Mouse (Mus musculus) midbrain, embryonic 15.5 days (tissue): ENCODE results near the gene Myrf. TPM values are rescaled to one million over a fixed set of nuclear protein-coding genes. Genes with fewer than 3 reads are reported as not detected.

Experiments
- ATAC-seq: fragments of 200-750 bp; cut with Nextera tagmentation; replicated peaks from 2 replicates; pipeline ENCODE4 v1.8.0; 2017; ENCODE audit warnings: moderate TSS enrichment
- H3K27ac ChIP-seq: fragments of 300-500 bp; sonication (generic); 2 replicates; pipeline ENCODE4 v1.5.1; 2015; ENCODE audit warnings: mild to moderate bottlenecking, inconsistent platforms
- H3K27me3 ChIP-seq: fragments of 300-500 bp; sonication (generic); replicated peaks from 2 replicates; pipeline ENCODE4 v1.6.1; 2015; ENCODE audit warnings: inconsistent platforms
- H3K36me3 ChIP-seq: fragments of 300-500 bp; sonication (generic); replicated peaks from 2 replicates; pipeline ENCODE4 v1.6.1; 2015; ENCODE audit warnings: inconsistent platforms
- H3K4me1 ChIP-seq: fragments of 300-500 bp; sonication (generic); 2 replicates; pipeline ENCODE4 v1.6.1; 2015; ENCODE audit warnings: inconsistent platforms
- H3K4me2 ChIP-seq: fragments of 300-500 bp; sonication (generic); 2 replicates; pipeline ENCODE4 v1.6.1; 2015; ENCODE audit warnings: inconsistent platforms, mild to moderate bottlenecking, moderate library complexity
- H3K4me3 ChIP-seq: fragments of 300-500 bp; sonication (generic); 2 replicates; pipeline ENCODE4 v1.5.1; 2015; ENCODE audit warnings: mild to moderate bottlenecking, inconsistent platforms
- H3K9ac ChIP-seq: fragments of 300-500 bp; sonication (generic); 2 replicates; pipeline ENCODE4 v1.6.1; 2015; ENCODE audit warnings: mild to moderate bottlenecking, inconsistent platforms
- H3K9me3 ChIP-seq: fragments of 300-500 bp; sonication (generic); 2 replicates; pipeline ENCODE4 v1.6.1; 2016; ENCODE audit warnings: inconsistent platforms
- WGBS: fragments of 180-500 bp; shearing (Covaris S2); methylation state at CpG from one replicate; pipeline ENCODE4 v1.1.7; 2015; ENCODE audit warnings: mixed read lengths; 5-methylcytosine and 5-hydroxymethylcytosine counted together
- polyA plus RNA-seq: library from polyadenylated mRNA; unstranded; fragments of >200 nt; fragmentation: Nextera tagmentation; extraction: Ambion mirVana; gene quantifications from 2 replicates; pipeline ENCODE4 v1.2.1, GENCODE M21; 2015

Myrf gene
- polyA plus RNA-seq, 1 experiment from 2014 or later, result 0.62 TPM

GRCm38 (mm10) chr19:10222656-10223055, 17.9 kb downstream of the Myrf start:
- Histone ChIP-seq H3K9ac (no peak overlapping the region), H3K36me3 (no peaks in the 10 kb centered on the region), H3K4me1 (peaks cover 5% of the 10 kb centered on the region; the same call in 1 of the 2 replicates), H3K9me3 (no peaks in the 10 kb centered on the region), H3K4me2 (no peak overlapping the region), H3K27ac (no peak overlapping the region), H3K27me3 (no peaks in the 10 kb centered on the region), H3K4me3 (no peak overlapping the region)
- 45% methylated on average over 8 of the region's 8 CpGs for WGBS
- no peak for ATAC-seq

GRCm38 (mm10) chr19:10221585-10221984, 19.0 kb downstream of the Myrf start:
- H3K4me2 ChIP-seq, result no peak overlapping the region
- no peaks in the 10 kb centered on the region for H3K36me3 ChIP-seq
- peak; percentile 21 for ATAC-seq
- no peaks in the 10 kb centered on the region for H3K9me3 ChIP-seq
- no peak overlapping the region for H3K4me3 ChIP-seq
- no peak overlapping the region for H3K9ac ChIP-seq
- H3K27ac ChIP-seq, result no peak overlapping the region
- H3K4me1 ChIP-seq, result peaks cover 5% of the 10 kb centered on the region; the same call in 1 of the 2 replicates
- H3K27me3 ChIP-seq, result no peaks in the 10 kb centered on the region
- WGBS, result 60% methylated on average over 4 of the region's 4 CpGs

GRCm38 (mm10) chr19:10219593-10219992, 21.0 kb downstream of the Myrf start:
- WGBS, result 72% methylated on average over 6 of the region's 6 CpGs
- H3K4me3 ChIP-seq, result no peak overlapping the region
- no peaks in the 10 kb centered on the region for H3K4me1 ChIP-seq
- H3K27ac ChIP-seq, result no peak overlapping the region
- no peak overlapping the region for H3K4me2 ChIP-seq
- H3K9me3 ChIP-seq, result no peaks in the 10 kb centered on the region
- H3K9ac ChIP-seq, result no peak overlapping the region
- H3K27me3 ChIP-seq, result no peaks in the 10 kb centered on the region
- ATAC-seq, result no peak
- H3K36me3 ChIP-seq, result no peaks in the 10 kb centered on the region

- no peak overlapping the region for H3K4me3 ChIP-seq
- 41% methylated on average over 3 of the region's 3 CpGs for WGBS
- no peaks in the 10 kb centered on the region for H3K27me3 ChIP-seq
- no peak overlapping the region for H3K27ac ChIP-seq
- H3K4me2 ChIP-seq, result no peak overlapping the region
- H3K36me3 ChIP-seq, result no peaks in the 10 kb centered on the region
- ATAC-seq, result no peak
- no peaks in the 10 kb centered on the region for H3K4me1 ChIP-seq
- no peaks in the 10 kb centered on the region for H3K9me3 ChIP-seq
- no peak overlapping the region for H3K9ac ChIP-seq
Observed at GRCm38 (mm10) chr19:10219108-10219507, 21.4 kb downstream of the Myrf start.

- H3K4me3 ChIP-seq, result no peak overlapping the region
- H3K9ac ChIP-seq, result no peak overlapping the region
- no peaks in the 10 kb centered on the region for H3K9me3 ChIP-seq
- no peak for ATAC-seq
- no peaks in the 10 kb centered on the region for H3K4me1 ChIP-seq
- H3K27me3 ChIP-seq, result no peaks in the 10 kb centered on the region
- H3K4me2 ChIP-seq, result no peak overlapping the region
- no peak overlapping the region for H3K27ac ChIP-seq
- H3K36me3 ChIP-seq, result no peaks in the 10 kb centered on the region
- WGBS, result 80% methylated on average over 8 of the region's 8 CpGs
Observed at GRCm38 (mm10) chr19:10216101-10216500, 24.4 kb downstream of the Myrf start.

- Histone ChIP-seq H3K27ac (no peak overlapping the region), H3K9me3 (no peaks in the 10 kb centered on the region), H3K4me3 (no peak overlapping the region), H3K4me2 (no peak overlapping the region), H3K9ac (no peak overlapping the region), H3K4me1 (no peaks in the 10 kb centered on the region), H3K27me3 (no peaks in the 10 kb centered on the region), H3K36me3 (no peaks in the 10 kb centered on the region)
- no peak for ATAC-seq
- 90% methylated on average over 10 of the region's 10 CpGs for WGBS
Observed at GRCm38 (mm10) chr19:10213796-10214471, 26.6 kb downstream of the Myrf start.

- H3K9ac ChIP-seq, result no peak overlapping the region
- no peaks in the 10 kb centered on the region for H3K9me3 ChIP-seq
- WGBS, result 89% methylated on average over 4 of the region's 4 CpGs
- no peaks in the 10 kb centered on the region for H3K27me3 ChIP-seq
- H3K27ac ChIP-seq, result no peak overlapping the region
- ATAC-seq, result no peak
- H3K4me3 ChIP-seq, result no peak overlapping the region
- H3K4me1 ChIP-seq, result no peaks in the 10 kb centered on the region
- H3K36me3 ChIP-seq, result peaks cover 13% of the 10 kb centered on the region; the same call in 1 of the 2 replicates
- H3K4me2 ChIP-seq, result no peak overlapping the region
Observed at GRCm38 (mm10) chr19:10210885-10211284, 29.7 kb downstream of the Myrf start.

- 89% methylated on average over 3 of the region's 3 CpGs for WGBS
- ATAC-seq, result no peak
Observed at GRCm38 (mm10) chr19:10208851-10209250, 31.7 kb downstream of the Myrf start.

GRCm38 (mm10) chr19:10205051-10205450, 35.5 kb downstream of the Myrf start:
- peak overlapping the region; percentile 69 for H3K4me2 ChIP-seq
- H3K27me3 ChIP-seq, result no peaks in the 10 kb centered on the region
- WGBS, result 77% methylated on average over 6 of the region's 6 CpGs
- ATAC-seq, result no peak
- peaks cover 19% of the 10 kb centered on the region for H3K4me1 ChIP-seq
- no peaks in the 10 kb centered on the region for H3K9me3 ChIP-seq
- H3K27ac ChIP-seq, result no peak overlapping the region
- H3K4me3 ChIP-seq, result peak overlapping the region; percentile 71
- H3K9ac ChIP-seq, result no peak overlapping the region; the same call in 1 of the 2 replicates
- H3K36me3 ChIP-seq, result peaks cover 20% of the 10 kb centered on the region; the same call in 1 of the 2 replicates

More at GRCm38 (mm10) chr19:10208851-10209250, 31.7 kb downstream of the Myrf start:
- peaks cover 10% of the 10 kb centered on the region for H3K4me1 ChIP-seq
- peaks cover 13% of the 10 kb centered on the region; the same call in 1 of the 2 replicates for H3K36me3 ChIP-seq
- no peak overlapping the region for H3K27ac ChIP-seq
- H3K4me2 ChIP-seq, result no peak overlapping the region
- H3K4me3 ChIP-seq, result no peak overlapping the region
- H3K27me3 ChIP-seq, result no peaks in the 10 kb centered on the region
- no peaks in the 10 kb centered on the region for H3K9me3 ChIP-seq
- H3K9ac ChIP-seq, result no peak overlapping the region

- Histone ChIP-seq H3K9me3 (no peaks in the 10 kb centered on the region), H3K27ac (peak overlapping the region; percentile 88)
Observed at GRCm38 (mm10) chr19:10204616-10205001, 35.9 kb downstream of the Myrf start.

GRCm38 (mm10) chr19:10203848-10204615, 36.5 kb downstream of the Myrf start, which contains the start of the genes Tmem258 and Fen1:
TSS of gene Tmem258 (plus strand) at chr19:10204014.
TSS of gene Fen1 (minus strand) at chr19:10204169.
- H3K4me1 ChIP-seq, result peaks cover 19% of the 10 kb centered on the region
- H3K4me3 ChIP-seq, result peak within 1 kb of the TSS; percentile 71
- H3K36me3 ChIP-seq, result peaks cover 28% of the 10 kb centered on the region; the same call in 1 of the 2 replicates
- WGBS, result under 1% methylated on average over 40 of the region's 40 CpGs
- peak within 1 kb of the TSS; percentile 69 for H3K4me2 ChIP-seq
- no peaks in the 10 kb centered on the region for H3K9me3 ChIP-seq
- peak within 1 kb of the TSS; percentile 88 for H3K27ac ChIP-seq
- no peaks in the 10 kb centered on the region for H3K27me3 ChIP-seq
- peak; percentile 95 for ATAC-seq
- H3K9ac ChIP-seq, result peak within 1 kb of the TSS; percentile 80

More at GRCm38 (mm10) chr19:10204616-10205001, 35.9 kb downstream of the Myrf start:
- WGBS, result under 1% methylated on average over 5 of the region's 5 CpGs
- H3K9ac ChIP-seq, result peak overlapping the region; percentile 80
- H3K4me2 ChIP-seq, result peak overlapping the region; percentile 69
- no peaks in the 10 kb centered on the region for H3K27me3 ChIP-seq
- H3K36me3 ChIP-seq, result peaks cover 25% of the 10 kb centered on the region; the same call in 1 of the 2 replicates
- 0 out of 2 replicates have a peak, but pooled peaks have one; percentile 12 for ATAC-seq
- peak overlapping the region; percentile 71 for H3K4me3 ChIP-seq
- peaks cover 19% of the 10 kb centered on the region for H3K4me1 ChIP-seq

- ATAC-seq, result no peak
Observed at GRCm38 (mm10) chr19:10203146-10203847, 37.3 kb downstream of the Myrf start.

More at GRCm38 (mm10) chr19:10203146-10203847, 37.3 kb downstream of the Myrf start:
- H3K36me3 ChIP-seq, result peaks cover 28% of the 10 kb centered on the region; the same call in 1 of the 2 replicates
- H3K4me2 ChIP-seq, result peak overlapping the region; percentile 69
- H3K27me3 ChIP-seq, result no peaks in the 10 kb centered on the region
- 3% methylated on average over 23 of the region's 23 CpGs for WGBS
- peak overlapping the region; percentile 80 for H3K9ac ChIP-seq
- H3K27ac ChIP-seq, result peak overlapping the region; percentile 88
- peaks cover 21% of the 10 kb centered on the region for H3K4me1 ChIP-seq
- no peaks in the 10 kb centered on the region for H3K9me3 ChIP-seq
- peak overlapping the region; percentile 71 for H3K4me3 ChIP-seq
